Mouse (Mus musculus): Measurements from ENCODE around the gene Inmt.
"Not testable (repeated sequence)": the region's sequence is repeated elsewhere in the genome, so short reads cannot be mapped to it uniquely, and the experiment has no call there.

Gene Inmt

DNA sequence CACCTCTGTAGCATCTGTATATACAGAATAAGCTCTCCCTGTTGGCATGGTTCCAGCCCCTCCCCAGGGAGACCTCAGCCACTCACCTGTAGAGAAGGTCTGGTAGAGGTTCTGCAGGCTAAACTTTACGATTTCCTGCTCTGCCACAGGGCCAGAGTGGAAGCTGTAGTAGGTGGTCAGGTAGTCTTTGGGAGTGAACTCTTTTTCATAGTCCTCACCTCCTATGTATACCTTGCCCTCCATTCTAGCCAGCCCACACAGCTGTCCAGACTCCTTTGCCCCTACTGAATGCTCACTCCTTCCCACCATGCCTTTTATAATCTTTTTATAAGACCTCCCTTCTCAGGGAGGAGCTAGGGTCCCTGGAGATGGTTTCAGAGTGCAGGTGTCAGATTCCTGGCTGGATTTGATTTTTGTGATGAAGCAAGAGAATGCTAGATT, at the start of gene Inmt:
Gene Inmt (minus strand): TSS at position 303 of the 441 bp plus-strand sequence.
- no peak for DNase-seq (ENCODE audit: low read depth, low spot score)

DNA sequence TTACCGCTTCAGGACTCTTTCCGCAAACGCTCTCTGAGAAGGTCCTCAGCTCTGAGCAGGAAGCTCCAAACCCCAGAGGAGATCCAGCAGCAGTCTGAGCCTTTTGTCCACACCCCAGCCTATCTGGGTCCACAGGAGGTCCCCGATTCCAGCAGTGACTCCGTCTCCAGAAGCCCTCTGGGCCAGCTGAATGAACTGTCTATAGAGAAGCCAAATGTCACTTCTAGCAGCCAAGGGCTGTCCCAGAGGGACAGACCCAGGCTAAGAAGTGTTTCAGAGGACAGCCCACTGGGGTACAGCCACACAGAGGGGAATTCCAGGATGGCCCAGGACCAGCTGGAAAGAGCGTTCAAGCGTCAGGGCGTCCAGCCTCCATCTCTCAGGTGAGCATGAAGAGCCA, 49.1 kb upstream of the Inmt start:
- DNase-seq (ENCODE audit: low read depth, low spot score), result no peak

DNA sequence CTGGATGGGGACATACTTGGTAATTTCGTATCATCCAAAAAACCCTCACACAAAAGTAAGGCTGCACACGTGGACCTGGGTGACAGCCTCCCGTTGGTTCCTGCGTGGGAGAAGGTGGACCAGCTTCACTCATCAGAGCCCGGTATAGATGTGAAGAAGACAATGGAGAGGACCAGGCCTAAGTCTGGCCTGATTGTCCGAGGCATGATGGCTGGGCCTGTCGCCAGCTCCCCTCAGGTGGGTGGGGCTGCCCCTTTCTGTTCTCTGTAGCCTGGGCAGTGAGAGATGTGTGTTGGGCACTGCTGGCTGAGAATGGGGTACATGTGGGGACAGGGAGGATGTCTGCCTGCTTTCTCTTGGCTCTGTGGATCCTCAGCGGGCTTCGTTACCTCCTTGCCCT, 43.4 kb upstream of the Inmt start:
- no peak for DNase-seq (ENCODE audit: low read depth, low spot score)

DNA sequence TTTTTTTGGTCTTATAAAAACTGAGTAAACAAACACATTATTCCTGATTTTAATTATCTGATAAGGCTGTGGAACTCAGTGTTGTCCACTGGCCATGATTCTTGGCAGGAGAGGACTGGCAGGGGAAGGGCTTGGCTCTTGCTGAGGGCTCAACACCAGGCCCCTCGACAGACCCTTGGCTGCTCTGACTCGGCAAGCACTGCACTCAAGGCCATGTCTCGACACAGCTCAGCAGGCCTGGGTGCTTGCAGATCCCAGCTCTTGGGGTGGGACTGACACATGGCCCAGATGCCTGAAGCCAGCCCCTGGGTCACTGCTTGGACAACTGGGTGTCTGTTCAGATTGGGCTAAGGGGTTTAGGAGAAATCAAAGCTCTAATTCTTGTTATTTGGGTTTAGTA, 39.7 kb upstream of the Inmt start:
- no peak for DNase-seq (ENCODE audit: low read depth, low spot score)

DNA sequence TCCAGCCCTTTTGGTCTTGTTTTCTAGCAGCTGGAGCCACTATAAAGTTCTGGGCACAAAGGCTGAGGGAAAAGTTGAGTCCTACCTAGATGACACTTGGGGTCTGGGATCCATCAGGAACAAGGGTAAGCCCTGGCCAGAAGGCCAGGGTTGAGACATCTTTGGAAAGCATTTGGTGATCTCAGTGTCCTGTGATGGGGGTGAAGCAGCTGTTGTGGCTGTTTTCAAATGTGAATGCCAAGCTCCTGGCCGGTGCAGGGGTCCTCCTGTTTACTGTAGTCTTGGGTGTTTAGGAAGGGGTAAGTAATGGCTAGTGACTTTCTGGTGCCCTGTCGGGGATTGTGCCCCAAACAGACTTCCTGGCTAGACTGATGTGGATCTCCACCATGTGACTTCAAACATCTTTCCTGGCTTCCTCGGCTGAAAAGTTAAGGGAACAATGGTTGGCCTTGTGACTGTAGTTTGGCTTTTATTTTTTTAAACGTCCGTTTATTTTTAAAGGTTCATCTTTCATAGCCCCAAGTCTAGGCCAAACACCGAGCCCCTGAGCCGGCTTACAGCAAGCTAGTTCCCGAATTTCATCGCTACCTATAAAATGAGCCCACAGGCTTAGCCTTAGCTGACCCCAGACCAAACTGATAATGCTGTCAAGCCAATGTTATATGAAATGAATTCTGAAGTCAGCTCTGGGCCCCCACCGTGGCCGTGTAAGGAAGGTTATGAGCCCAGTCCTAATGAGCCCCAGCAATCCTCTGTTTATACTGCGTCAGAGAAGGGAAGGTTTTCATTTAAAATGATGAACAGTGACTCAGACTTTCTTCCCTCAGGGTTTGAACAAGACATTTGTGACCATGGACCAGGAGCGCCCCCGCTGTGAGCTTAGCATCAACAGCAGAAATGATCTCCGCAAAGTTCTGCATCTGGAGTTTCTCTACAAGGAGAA, 35.9 kb upstream of the Inmt start:
- DNase-seq (ENCODE audit: low read depth, low spot score), result no peak

DNA sequence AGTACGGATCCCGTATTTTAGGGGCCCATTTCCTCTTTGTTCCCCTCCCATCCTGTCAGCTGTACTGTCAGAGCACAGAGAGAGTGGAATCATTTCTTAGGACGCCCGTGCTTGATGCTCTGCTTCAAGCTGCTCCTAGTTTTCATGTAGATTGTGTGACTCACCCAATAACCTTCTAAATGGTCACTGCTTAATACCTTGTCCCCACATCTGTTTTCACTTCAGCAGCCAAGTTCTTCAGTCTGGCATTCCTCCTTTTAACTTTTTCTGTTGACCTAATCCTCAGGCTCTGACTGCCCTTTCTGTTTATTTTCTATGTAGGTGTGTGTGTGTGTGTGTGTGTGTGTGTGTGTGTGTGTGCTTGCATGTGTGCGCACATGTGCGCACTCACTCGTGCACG, 32.9 kb upstream of the Inmt start:
- no peak for DNase-seq (ENCODE audit: low read depth, low spot score)

DNA sequence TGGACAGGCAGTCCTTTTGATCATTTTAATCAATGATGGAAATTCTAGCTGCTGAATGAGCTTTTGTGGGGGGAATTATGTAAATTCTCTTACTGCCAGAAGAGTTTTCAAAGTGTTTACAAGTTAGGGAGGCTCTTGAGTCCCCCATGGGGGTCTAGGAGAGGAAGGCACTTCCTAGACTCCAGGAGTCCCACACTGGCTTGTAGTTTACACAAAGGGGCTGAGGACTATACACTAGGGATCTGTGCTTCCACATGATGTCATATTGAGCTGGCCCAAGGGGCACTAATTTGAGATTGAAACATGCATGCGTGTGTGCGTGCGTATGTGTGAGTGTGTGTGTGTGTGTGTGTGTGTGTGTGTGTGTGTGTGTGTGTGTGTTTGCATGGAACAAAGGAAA, 29.1 kb upstream of the Inmt start:
- DNase-seq (ENCODE audit: low read depth, low spot score), result no peak

DNA sequence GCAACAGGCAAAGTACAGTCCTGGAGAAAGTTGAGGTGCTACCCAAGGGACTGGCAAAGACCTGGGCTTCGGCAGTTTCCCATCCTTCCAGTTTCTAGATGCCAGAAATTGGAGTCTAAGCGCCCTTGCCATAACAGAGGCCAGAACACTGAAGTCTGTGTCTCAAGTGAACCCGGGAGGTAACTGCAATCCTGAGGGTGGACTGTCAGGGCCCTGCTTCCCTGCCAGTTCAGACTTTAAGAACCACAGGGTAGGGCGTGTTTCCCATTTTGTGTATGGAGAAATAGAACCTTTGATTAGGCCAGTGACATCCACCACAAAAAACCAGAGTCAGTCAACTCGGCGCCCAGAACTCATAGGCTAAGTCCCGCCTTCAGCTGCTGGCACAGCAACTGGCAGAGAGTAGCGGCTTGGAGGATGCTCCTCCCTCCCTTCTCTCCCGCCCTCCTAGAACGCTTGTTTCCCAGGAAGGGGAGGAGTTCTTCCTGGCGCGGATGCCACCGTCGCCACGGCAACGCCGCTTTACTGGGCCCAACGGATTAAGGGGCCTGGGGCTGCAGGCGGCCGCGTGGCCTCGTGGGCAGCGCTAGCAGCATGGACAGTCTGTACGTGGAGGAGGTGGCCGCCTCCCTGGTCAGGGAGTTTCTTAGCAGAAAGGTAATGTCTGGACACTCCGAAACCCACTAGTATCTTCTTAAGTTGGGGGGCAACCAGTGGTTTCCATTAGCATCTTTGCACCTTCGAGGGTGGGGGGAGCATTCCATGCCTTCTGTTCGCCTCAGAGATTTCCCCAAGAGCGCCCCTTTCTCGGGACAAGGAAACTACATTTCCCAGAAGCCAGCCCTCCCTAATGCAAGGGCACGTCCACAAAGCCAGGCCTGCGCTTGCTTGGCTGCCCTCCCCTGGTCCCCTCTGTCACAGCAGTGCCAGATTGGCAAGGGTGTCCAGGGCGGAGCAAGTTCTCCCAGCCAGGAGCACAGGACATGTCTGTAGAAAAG, 28.4 kb upstream of the Inmt start, which contains the start of gene Mindy4:
Gene Mindy4 (plus strand): TSS at position 471 of the 998 bp plus-strand sequence.
- peak; percentile 84 for DNase-seq (ENCODE audit: low read depth, low spot score)

DNA sequence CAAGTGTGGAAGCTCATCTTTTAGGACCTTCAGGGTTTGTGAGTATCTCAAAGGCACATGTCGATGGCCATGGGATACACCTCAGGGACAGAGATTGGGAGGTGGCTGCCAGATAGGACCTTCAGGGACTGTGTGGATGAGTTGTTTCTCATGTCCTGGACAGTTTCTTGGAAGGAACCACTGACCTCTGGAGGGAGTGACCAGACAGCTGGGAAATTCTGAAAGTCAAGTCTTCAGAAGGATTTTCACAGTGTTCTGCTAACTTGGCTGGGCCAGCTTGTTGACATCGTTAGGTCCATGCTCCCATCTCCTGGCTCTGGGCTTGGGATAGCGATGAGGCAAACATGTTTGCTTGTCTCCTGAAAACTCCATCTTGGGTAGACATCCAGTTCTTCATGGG, 24.2 kb upstream of the Inmt start:
- DNase-seq (ENCODE audit: low read depth, low spot score), result no peak

DNA sequence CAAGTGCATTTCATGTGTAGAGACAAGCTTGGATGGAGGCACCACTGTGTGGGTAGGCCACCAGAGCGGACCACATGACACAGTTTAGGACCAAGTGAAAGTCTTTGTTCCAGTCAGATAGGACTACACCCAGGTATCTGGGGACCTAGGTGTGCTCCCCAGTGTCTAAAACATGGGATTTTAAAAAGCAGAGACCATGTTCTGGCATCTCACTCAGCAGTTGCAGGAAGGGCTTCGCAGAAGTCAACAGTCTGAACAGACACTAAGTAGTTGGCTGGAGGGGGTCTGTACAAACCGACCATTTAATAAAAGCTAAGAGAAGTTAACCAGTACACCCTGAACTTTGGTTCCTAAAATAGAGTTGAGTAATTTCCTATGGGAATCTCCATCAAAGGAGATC, 18.3 kb upstream of the Inmt start:
- DNase-seq (ENCODE audit: low read depth, low spot score), result no peak

DNA sequence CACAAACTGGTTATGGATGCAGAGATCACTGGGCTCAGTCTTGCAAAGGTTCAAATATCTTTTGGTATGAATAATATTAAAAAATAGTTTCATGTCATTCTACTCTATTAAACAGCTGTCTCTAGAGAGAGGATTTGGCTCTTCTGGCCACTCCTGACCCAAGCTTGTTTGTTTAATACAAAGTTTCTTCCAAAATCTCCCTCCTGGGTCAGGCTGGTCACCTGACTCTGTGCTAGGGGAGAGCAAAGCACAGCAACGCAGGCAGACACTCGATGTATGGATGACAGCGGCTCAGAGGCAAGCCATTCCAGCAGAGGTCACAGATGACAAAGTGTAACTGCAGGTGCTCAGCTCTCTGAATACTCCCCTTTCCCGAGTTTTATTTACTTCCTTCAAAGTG, 16.7 kb upstream of the Inmt start:
- DNase-seq (ENCODE audit: low read depth, low spot score), result no peak

DNA sequence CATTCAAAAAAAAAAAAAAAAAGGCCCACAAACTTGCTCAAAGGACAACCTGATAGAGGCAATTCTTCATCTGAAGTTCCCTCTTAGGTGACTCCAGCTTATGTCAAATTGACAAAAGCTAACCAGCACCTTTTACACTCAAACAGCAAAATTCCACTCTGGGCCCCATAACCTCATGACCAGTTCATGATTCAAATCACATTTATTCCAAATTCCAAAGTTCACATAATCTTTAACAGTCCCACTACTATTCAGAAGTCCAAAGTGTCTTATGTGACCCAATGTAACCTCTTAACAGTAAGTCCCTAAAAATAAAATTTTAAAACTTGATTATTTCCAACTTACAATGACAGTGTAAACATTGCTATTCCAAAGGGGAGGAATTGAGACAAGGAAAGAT, 14.6 kb upstream of the Inmt start:
- no peak for DNase-seq (ENCODE audit: low read depth, low spot score)

DNA sequence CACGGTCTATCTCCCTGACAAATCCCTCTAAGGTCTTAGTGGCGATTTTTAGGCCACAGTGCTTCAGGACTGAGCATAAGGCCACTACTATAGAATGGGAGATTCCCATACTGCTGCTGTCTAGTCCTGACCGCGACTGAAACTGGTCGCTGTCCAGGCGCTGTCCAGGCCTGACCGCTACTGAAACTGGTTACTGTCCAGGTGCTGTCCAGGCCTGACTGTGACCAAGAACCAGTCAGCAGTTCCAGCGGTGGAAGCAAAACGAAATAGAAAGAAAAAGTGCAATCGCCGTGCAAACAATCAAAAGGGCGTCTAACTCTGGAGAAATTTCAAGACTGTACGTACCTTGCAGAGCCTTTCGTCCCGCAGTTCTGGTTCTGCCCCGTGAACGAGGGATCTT, 13.0 kb upstream of the Inmt start:
- DNase-seq (ENCODE audit: low read depth, low spot score), result not testable (repeated sequence)

DNA sequence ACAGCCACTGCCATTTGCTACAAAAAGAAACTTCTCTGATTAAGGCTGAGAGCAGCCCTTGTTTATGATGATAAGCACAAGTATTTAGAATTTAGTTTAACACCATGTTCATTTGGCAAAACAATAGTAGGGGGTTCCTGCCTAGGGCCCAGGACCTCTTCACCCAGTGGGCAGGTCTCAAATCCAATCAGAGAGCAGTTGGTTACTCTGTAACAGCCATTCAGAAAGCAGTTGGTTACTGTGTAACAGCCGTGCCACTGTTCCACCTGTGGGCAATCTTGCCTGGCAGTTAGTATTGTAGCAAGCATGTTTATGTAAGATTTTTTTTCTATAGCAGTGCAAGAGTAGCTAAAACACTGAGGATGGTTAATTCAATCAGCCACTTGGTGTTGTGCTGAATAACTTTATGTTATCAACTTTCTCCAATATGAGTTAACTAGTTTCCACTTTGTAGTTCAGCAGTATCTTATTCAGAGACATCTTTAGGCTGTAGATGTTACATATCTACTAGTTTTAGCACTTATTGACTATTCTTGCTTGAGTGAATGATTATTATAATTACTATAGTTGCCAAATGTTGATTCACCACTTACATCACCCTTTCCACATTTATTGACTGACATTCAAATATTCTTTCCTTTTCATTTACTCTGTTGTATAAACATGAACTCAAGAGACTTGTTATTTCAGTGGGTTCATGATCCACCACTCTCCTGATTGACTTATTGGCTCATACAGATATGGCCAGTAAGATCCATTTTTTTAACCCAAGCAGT, 8.0 kb upstream of the Inmt start:
- no peak for DNase-seq (ENCODE audit: low read depth, low spot score)

DNA sequence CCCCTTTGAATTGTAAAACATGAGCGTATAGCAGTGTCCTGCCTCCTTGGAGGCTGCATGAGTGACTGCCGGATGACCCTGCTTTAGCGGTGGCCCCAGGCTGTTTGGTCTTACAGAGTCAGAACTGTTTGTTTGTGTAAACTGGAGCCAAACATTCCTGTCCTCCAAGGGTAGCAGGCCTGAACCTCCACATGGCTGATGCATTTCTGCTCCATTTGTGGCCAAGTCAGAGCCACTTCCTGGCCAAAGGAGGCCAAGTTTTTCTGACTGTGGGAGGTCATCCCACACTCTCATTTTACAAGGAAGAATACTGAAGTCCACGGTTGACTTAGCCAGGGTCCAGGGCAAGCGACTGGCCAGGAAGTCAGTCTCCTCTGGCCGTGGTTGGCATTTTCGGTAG, 4.7 kb upstream of the Inmt start:
- DNase-seq (ENCODE audit: low read depth, low spot score), result no peak

DNA sequence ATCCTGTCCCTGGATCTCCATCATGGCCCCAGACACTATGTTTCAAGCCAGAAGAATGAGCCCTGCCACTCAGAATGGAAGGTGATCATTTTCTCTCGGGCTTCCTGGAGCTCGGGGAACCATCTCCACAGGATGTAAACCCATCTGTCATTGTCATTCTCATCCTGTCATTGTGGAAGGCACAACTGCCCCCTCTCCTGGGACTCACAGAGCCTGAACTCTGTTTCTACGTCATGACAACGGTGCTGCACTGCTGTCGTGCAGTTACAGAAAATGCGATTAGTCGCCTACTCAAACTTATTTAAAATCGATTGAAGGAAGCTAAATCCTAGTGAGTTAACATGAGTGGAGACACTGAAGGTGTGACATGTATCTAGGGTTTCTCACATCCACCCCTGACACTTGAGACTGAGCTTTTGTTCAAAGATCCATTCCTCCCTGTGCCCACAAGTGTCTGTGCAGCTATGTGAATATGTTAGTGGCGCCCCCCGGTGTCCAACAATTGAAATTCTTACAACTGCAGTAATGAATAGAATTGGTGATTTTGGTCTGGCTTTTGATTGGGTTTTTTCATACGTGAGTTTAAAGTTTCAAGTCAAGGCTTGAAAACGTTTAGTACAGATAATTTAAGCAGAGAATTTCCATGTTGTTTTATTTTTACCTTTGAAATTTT, 2.4 kb upstream of the Inmt start:
- DNase-seq (ENCODE audit: low read depth, low spot score), result peak; percentile 55

DNA sequence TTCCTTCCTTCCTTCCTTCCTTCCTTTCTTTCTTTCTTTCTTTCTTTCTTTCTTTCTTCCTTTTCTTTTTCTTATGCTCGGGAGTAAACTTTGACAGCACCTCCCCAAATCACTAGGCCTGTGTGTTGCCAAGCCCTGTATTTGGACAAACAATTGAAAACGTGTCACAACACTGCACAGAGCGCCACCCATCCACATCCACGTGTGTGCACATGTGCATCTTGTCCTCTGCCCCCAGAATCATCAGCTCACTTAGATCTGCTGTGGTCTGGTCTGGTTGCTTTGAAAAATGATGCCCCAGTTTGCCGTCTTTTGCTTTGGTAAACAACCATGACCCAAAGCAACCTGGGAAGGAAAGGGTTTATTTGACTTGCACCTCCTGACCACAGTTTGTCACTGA, 1.0 kb upstream of the Inmt start:
- no peak for DNase-seq (ENCODE audit: low read depth, low spot score)

DNA sequence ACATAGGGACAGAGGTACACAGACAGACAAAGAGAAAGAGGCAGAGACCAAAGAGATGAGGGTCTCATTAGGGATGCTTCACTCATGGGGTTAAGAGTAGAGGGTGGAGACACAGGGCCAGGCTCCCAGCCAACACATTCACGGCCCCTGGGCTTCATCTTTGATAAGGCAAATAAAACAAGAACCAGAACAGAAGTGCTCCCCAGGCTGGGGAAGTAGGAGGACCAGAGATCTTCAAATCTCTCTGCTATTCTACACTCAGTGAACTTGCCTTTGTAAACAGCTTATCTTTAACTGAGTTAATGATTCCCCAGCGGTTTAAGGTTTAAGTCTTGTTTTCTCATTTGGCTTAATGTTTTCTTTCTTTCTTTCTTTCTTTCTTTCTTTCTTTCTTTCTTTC, 613 bp upstream of the Inmt start:
- no peak for DNase-seq (ENCODE audit: low read depth, low spot score)

DNA sequence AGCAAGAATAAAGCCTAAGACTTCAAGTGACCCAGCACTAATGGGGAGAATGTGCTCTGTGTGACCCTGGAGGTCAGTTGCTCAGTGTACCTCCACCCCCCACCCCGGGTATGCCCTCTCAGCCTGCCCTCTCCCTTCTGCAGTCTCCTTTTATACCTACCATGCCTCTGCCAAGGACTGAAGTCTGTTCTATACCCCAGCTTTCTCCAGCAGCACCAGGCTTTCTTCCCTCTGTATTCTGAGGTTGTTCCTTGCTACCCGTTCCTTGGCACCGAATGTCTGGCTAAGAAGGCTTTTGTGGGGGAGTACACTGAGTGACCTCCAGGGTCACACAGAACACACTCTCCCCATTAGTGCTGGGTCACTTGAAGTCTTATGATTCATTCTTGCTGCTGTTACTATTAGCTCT, 898 bp downstream of the Inmt start:
- no peak for DNase-seq (ENCODE audit: low read depth, low spot score)

DNA sequence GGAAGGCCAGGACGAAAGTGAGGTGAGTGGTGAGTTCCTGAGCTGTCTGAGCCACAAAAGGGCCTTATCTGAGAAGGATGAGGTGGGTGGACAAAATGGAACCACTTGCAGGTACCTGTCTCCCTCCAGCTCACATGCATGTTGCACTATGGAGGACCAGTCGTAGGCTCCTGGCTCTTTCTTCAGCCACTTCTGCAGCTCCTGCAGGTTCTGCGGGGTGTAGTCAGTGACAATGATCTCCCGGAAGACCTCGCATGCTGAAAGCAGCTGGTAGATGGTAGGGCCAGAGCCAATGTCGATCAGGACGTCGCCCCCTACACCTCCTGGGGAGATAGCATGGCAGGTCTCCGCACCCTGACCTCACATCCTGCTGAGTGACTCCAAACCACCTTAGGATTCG, 1.7 kb downstream of the Inmt start:
- no peak for DNase-seq (ENCODE audit: low read depth, low spot score)

DNA sequence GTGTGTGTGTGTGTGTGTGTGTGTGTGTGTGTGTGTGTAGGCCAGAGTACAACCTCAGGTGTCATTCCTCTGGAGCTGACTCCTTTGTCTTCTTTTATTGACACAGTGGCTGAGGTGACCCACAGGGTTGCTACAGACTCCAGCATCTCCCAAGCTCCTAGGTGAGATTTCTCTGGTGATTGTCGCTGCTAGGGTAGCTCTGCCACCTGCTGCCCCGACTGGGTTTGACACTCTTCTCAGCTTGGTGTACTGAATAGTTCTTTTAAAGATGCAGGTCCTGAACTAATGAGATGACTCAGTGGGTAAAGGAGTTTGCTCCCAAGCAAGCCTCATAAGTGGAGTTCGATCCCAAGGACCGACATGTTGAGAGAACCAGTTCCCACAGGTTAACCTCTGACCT, 3.2 kb downstream of the Inmt start:
- DNase-seq (ENCODE audit: low read depth, low spot score), result peak; percentile 39
